Mouse (Mus musculus): ENCODE results near the gene Lipm. TPM values are rescaled to one million over a fixed set of nuclear protein-coding genes. Genes with fewer than 3 reads are reported as not detected.

The Lipm gene
- polyA plus RNA-seq, 1 experiment from 2014 or later = not detected

GRCm38 (mm10) chr19:34165891-34166290 is 65.2 kb downstream of the Lipm start, which contains the start of gene Ankrd22:
TSS of gene Ankrd22 (minus strand) at chr19:34166053.
- no peak for ATAC-seq
- peaks cover 6% of the 10 kb centered on the region for H3K27me3 ChIP-seq
- TF ChIP-seq CTCF (IDR thresholded peaks at IDR 0.05) = no peak
- ChIA-PET POLR2A (no interaction called here), CTCF (interaction anchor here (1.3 to 1.8 kb wide), 2 partner anchors 10 to 15 kb away, joined by 3 to 9 read pairs; no protein-coding TSS in a partner anchor)
- no peak for DNase-seq (ENCODE audit: low read depth, low spot score)
- in situ Hi-C loops (cut with MboI; ENCODE audit: low pct_unique_long_range_greater_than_20kb) = no loop called here

GRCm38 (mm10) chr19:34166386-34166785 is 65.7 kb downstream of the Lipm start:
- ATAC-seq (no peak), DNase-seq (ENCODE audit: low read depth, low spot score) (no peak)
- POLR2A ChIA-PET = interaction anchor here (0.5 kb wide), 1 partner anchor 26 kb away, joined by 3 read pairs; no protein-coding TSS in a partner anchor
- TF ChIP-seq CTCF (IDR thresholded peaks at IDR 0.05) = no peak
- H3K27me3 ChIP-seq = peaks cover 6% of the 10 kb centered on the region
- in situ Hi-C loops (cut with MboI; ENCODE audit: low pct_unique_long_range_greater_than_20kb) = no loop called here
- CTCF ChIA-PET = interaction anchor here (1.8 kb wide), 1 partner anchor 15 kb away, joined by 9 read pairs; no protein-coding TSS in a partner anchor

- no peak for ATAC-seq
- no peak for TF ChIP-seq CTCF (IDR thresholded peaks at IDR 0.05)
- in situ Hi-C loops (cut with MboI; ENCODE audit: low pct_unique_long_range_greater_than_20kb) = no loop called here
- peaks cover 6% of the 10 kb centered on the region for H3K27me3 ChIP-seq
- ChIA-PET CTCF (interaction anchor here (1.3 kb wide), 1 partner anchor 19 kb away, joined by 3 read pairs; no protein-coding TSS in a partner anchor), POLR2A (no interaction called here)
- DNase-seq (ENCODE audit: low read depth, low spot score) = no peak
These were observed 67.3 kb downstream of the Lipm start for GRCm38 (mm10) chr19:34167896-34168661.

- DNase-seq (ENCODE audit: low read depth, low spot score) (no peak), ATAC-seq (no peak)
- TF ChIP-seq CTCF (IDR thresholded peaks at IDR 0.05) = no peak
- POLR2A ChIA-PET = no interaction called here
- in situ Hi-C loops (cut with MboI; ENCODE audit: low pct_unique_long_range_greater_than_20kb) = no loop called here
- peaks cover 6% of the 10 kb centered on the region for H3K27me3 ChIP-seq
- CTCF ChIA-PET = interaction anchor here (1.3 kb wide), 1 partner anchor 20 kb away, joined by 3 read pairs; no protein-coding TSS in a partner anchor
These were observed 68.4 kb downstream of the Lipm start for GRCm38 (mm10) chr19:34169121-34169520.

GRCm38 (mm10) chr19:34171167-34171566 is 70.4 kb downstream of the Lipm start:
- in situ Hi-C loops (cut with MboI; ENCODE audit: low pct_unique_long_range_greater_than_20kb) = no loop called here
- TF ChIP-seq CTCF (IDR thresholded peaks at IDR 0.05) = no peak
- H3K27me3 ChIP-seq = no peaks in the 10 kb centered on the region
- ChIA-PET POLR2A (no interaction called here), CTCF (interaction anchor here (1.3 to 1.9 kb wide), 3 partner anchors 15 to 21 kb away, joined by 3 to 6 read pairs (median 5); partner anchors contain the start of gene Stambpl1)
- peak; percentile 51 for ATAC-seq
- DNase-seq (ENCODE audit: low read depth, low spot score) = no peak

Other genes starting within 250 kb of the Lipm start
- gene Lipf, start 139.7 kb upstream of the Lipm start, polyA plus RNA-seq (2021) = not detected
- gene Lipk, start 92.6 kb upstream of the Lipm start, polyA plus RNA-seq (2021) = not detected
- not detected for gene Lipn, start 33.6 kb upstream of the Lipm start, polyA plus RNA-seq (2021)
- gene Ankrd22, start 65.1 kb downstream of the Lipm start, polyA plus RNA-seq (2021) = 0.05 TPM
- 21.6 TPM for gene Stambpl1, start 91.3 kb downstream of the Lipm start, polyA plus RNA-seq (2021)
- 787 TPM for gene Acta2, start 154.7 kb downstream of the Lipm start, polyA plus RNA-seq (2021)
- 21.0 TPM for gene Fas, start 189.7 kb downstream of the Lipm start, polyA plus RNA-seq (2021)